Comparison of ENCODE assay signal across 20 mouse cellular contexts in the genomic region with DNA sequence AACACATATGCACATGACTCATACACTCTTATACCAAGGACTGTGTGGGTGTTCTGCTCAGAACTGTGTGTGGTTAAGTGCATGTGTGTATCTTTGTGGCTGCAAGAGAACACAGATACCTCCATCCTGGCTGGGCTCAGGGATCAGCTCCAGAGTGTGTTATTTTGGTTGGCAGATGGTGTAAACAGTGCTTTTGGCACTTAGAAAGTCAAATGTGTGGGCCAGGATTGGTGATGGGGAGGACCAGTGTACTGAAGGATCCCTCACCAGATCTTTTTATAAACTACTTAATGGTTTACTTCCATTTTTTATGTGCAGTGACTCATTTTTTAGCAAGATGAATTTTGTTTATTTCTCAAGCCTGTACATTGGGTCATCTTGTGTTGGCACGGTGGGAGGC. TPM values are rescaled to one million over a fixed set of nuclear protein-coding genes. Genes with fewer than 3 reads are reported as not detected.
DNase-seq lines count a peak whose midpoint lies in the region; TF ChIP-seq lines count a peak whose summit lies in the region.
"Had no signal": no experiment of that assay in that cellular context is flagged by ENCODE, and none has a peak within 500 bp of the region (broad histone marks: within the 10 kb centered on the region; RNA-seq: fewer than 3 reads in every experiment).

No protein-coding gene starts in this region.

- peak; percentile 33 for DNase-seq in cerebellum, adult 9-11 months
- DNase-seq in cerebellum, adult 11 months: no peak
- peak; percentile 12 for DNase-seq in 3T3-L1 (ENCODE audit: low read depth, low spot score)
- DNase-seq in NIH3T3 (ENCODE audit: low read depth): peak; percentile 55
- peak; percentile 16 to 29 for DNase-seq in cerebellum, postnatal 36 days
- DNase-seq in gastrocnemius, adult 2 months: no peak
- DNase-seq in testis, postnatal 14 days (ENCODE audit: low spot score): no peak
- DNase-seq: adrenal gland, postnatal 10 days; B cell, adult 2 months; embryo, embryonic 11 days; gastrocnemius, postnatal 10 days; heart, postnatal 36 days; kidney, adult 8-10 months had no signal

- TF ChIP-seq CTCF in gastrocnemius, adult 2 months (IDR thresholded peaks at IDR 0.05): no peak

- no peak overlapping the region for H3K27ac ChIP-seq in gastrocnemius, adult 2 months
- H3K27ac ChIP-seq: embryonic facial prominence, embryonic 15.5 days; forebrain, embryonic 15.5 days; heart, embryonic 13.5 days; hindbrain, embryonic 15.5 days had no signal

- no peak overlapping the region for H3K4me3 ChIP-seq in gastrocnemius, adult 2 months
- H3K4me3 ChIP-seq: embryonic facial prominence, embryonic 15.5 days; erythroblast, embryonic 14.5 days; forebrain, embryonic 15.5 days; heart, embryonic 13.5 days; hindbrain, embryonic 15.5 days had no signal

- intact Hi-C loops in gastrocnemius, adult 2 months (cut with DNase I): no loop called here

RNA-seq across cellular contexts. Expression of gene Cdrt4, which starts 26.2 kb away (rescaled TPM):
- not detected for total RNA-seq in gastrocnemius, adult 2 months (2021)
- total RNA-seq: adrenal gland, postnatal 10 days; common myeloid progenitor, adult 5-6 weeks; heart, adult 8-10 months; heart, postnatal 36 days had no signal

Comparison
In these comparisons a context has a peak if more than half of its experiments do, and no peak if none do; other contexts are left out.
1. DNase-seq: peak in cerebellum, adult 9-11 months (single experiment), 3T3-L1 (single experiment), NIH3T3 (single experiment) and cerebellum, postnatal 36 days (2 of 2); none in cerebellum, adult 11 months (single experiment), gastrocnemius, adult 2 months (single experiment) and testis, postnatal 14 days (single experiment).